Mouse (Mus musculus) ovary, postnatal 14 days (tissue): ENCODE data around the gene Gm8369.
"Not testable (repeated sequence)": the region's sequence is repeated elsewhere in the genome, so short reads cannot be mapped to it uniquely, and the experiment has no call there.

Source experiments
- DNase-seq: peaks from one replicate; pipeline ENCODE4 v3.0.0; 2022; ENCODE audit warnings: low spot score

The Gm8369 gene

GRCm38 (mm10) chr19:11485746-11486145 lies at the start of gene Gm8369:
Gene Gm8369 (plus strand): TSS chr19:11485938.
- DNase-seq: no peak

- no peak for DNase-seq
These were observed 42.4 kb upstream of the Gm8369 start, which contains the start of gene Ms4a4b for GRCm38 (mm10) chr19:11443338-11443737. Gene Ms4a4b (plus strand): TSS chr19:11443553.

- DNase-seq: no peak
These were observed 41.8 kb upstream of the Gm8369 start for GRCm38 (mm10) chr19:11443964-11444363.

- DNase-seq: no peak
These were observed 38.5 kb upstream of the Gm8369 start for GRCm38 (mm10) chr19:11447238-11447637.

GRCm38 (mm10) chr19:11459041-11459440 lies 26.7 kb upstream of the Gm8369 start:
- DNase-seq: not testable (repeated sequence)

- not testable (repeated sequence) for DNase-seq
These were observed 20.9 kb upstream of the Gm8369 start for GRCm38 (mm10) chr19:11464795-11465194.

- no peak for DNase-seq
These were observed 19.3 kb upstream of the Gm8369 start for GRCm38 (mm10) chr19:11466471-11466870.

GRCm38 (mm10) chr19:11468361-11468760 lies 17.4 kb upstream of the Gm8369 start:
- DNase-seq: not testable (repeated sequence)

- not testable (repeated sequence) for DNase-seq
These were observed 16.5 kb upstream of the Gm8369 start, which contains the start of gene Ms4a6c for GRCm38 (mm10) chr19:11469215-11469614. Gene Ms4a6c (plus strand): TSS chr19:11469366.

GRCm38 (mm10) chr19:11479714-11480113 lies 6.0 kb upstream of the Gm8369 start:
- no peak for DNase-seq

- no peak for DNase-seq
These were observed 3.1 kb upstream of the Gm8369 start for GRCm38 (mm10) chr19:11482684-11483083.

- no peak for DNase-seq
These were observed 1.8 kb upstream of the Gm8369 start for GRCm38 (mm10) chr19:11483941-11484340.

GRCm38 (mm10) chr19:11484388-11484787 lies 1.4 kb upstream of the Gm8369 start:
- DNase-seq: no peak

- no peak for DNase-seq
These were observed 472 bp upstream of the Gm8369 start for GRCm38 (mm10) chr19:11485266-11485665.

- DNase-seq: no peak
These were observed 861 bp downstream of the Gm8369 start for GRCm38 (mm10) chr19:11486599-11486998.

- no peak for DNase-seq
These were observed 5.9 kb downstream of the Gm8369 start for GRCm38 (mm10) chr19:11491406-11492189.

- DNase-seq: no peak
These were observed 6.9 kb downstream of the Gm8369 start for GRCm38 (mm10) chr19:11492671-11493070.

GRCm38 (mm10) chr19:11494519-11494918 lies 8.8 kb downstream of the Gm8369 start:
- no peak for DNase-seq

GRCm38 (mm10) chr19:11496361-11496760 lies 10.6 kb downstream of the Gm8369 start:
- no peak for DNase-seq

GRCm38 (mm10) chr19:11497300-11497699 lies 11.6 kb downstream of the Gm8369 start:
- DNase-seq: not testable (repeated sequence)

GRCm38 (mm10) chr19:11500796-11501195 lies 15.1 kb downstream of the Gm8369 start:
- DNase-seq: no peak

GRCm38 (mm10) chr19:11501326-11501725 lies 15.6 kb downstream of the Gm8369 start:
- DNase-seq: no peak

GRCm38 (mm10) chr19:11504857-11505256 lies 19.1 kb downstream of the Gm8369 start:
- no peak for DNase-seq

- DNase-seq: no peak
These were observed 27.7 kb downstream of the Gm8369 start for GRCm38 (mm10) chr19:11513458-11513857.
